Mouse (Mus musculus): ENCODE results near the gene Mrps15. TPM values are rescaled to one million over a fixed set of nuclear protein-coding genes. Genes with fewer than 3 reads are reported as not detected.

Gene Mrps15
- polyA plus RNA-seq, 1 experiment from 2014 or later, result 137 TPM

GRCm38 (mm10) chr4:126027980-126028379 is 18.7 kb upstream of the Mrps15 start:
- WGBS, result 89% methylated on average over 3 of the region's 3 CpGs
- Histone ChIP-seq H3K9ac (replicated peaks; ENCODE audit: low read depth, low read length) (no peak overlapping the region), H3K9me3 (ENCODE audit: control insufficient read depth, low read depth, low read length) (no peaks in the 10 kb centered on the region), H3K36me3 (ENCODE audit: control insufficient read depth, insufficient read depth, low read length) (no peaks in the 10 kb centered on the region), H3K4me2 (replicated peaks; ENCODE audit: low read depth, low read length) (no peak overlapping the region), H3K4me3 (ENCODE audit: low read depth, low read length) (no peak overlapping the region), H3K27ac (ENCODE audit: low read length) (no peak overlapping the region), H3K27me3 (ENCODE audit: control insufficient read depth, insufficient read depth, low read length) (no peaks in the 10 kb centered on the region), H3K4me1 (ENCODE audit: control insufficient read depth, insufficient read depth, low read length) (no peaks in the 10 kb centered on the region)
- ATAC-seq (ENCODE audit: insufficient number of reproducible peaks, insufficient read depth, low FRiP score, low read depth), result no peak

GRCm38 (mm10) chr4:126029042-126029441 is 17.7 kb upstream of the Mrps15 start:
- Histone ChIP-seq H3K4me1 (ENCODE audit: control insufficient read depth, insufficient read depth, low read length) (no peaks in the 10 kb centered on the region), H3K4me2 (replicated peaks; ENCODE audit: low read depth, low read length) (no peak overlapping the region), H3K27ac (ENCODE audit: low read length) (no peak overlapping the region), H3K9ac (replicated peaks; ENCODE audit: low read depth, low read length) (no peak overlapping the region), H3K4me3 (ENCODE audit: low read depth, low read length) (no peak overlapping the region), H3K27me3 (ENCODE audit: control insufficient read depth, insufficient read depth, low read length) (no peaks in the 10 kb centered on the region), H3K36me3 (ENCODE audit: control insufficient read depth, insufficient read depth, low read length) (no peaks in the 10 kb centered on the region), H3K9me3 (ENCODE audit: control insufficient read depth, low read depth, low read length) (no peaks in the 10 kb centered on the region)
- ATAC-seq (ENCODE audit: insufficient number of reproducible peaks, insufficient read depth, low FRiP score, low read depth), result no peak
- 57% methylated on average over 3 of the region's 3 CpGs for WGBS

GRCm38 (mm10) chr4:126030705-126031104 is 16.0 kb upstream of the Mrps15 start:
- 80% methylated on average over 5 of the region's 5 CpGs for WGBS
- Histone ChIP-seq H3K4me2 (replicated peaks; ENCODE audit: low read depth, low read length) (no peak overlapping the region), H3K27ac (ENCODE audit: low read length) (no peak overlapping the region), H3K9me3 (ENCODE audit: control insufficient read depth, low read depth, low read length) (no peaks in the 10 kb centered on the region), H3K36me3 (ENCODE audit: control insufficient read depth, insufficient read depth, low read length) (no peaks in the 10 kb centered on the region), H3K9ac (replicated peaks; ENCODE audit: low read depth, low read length) (no peak overlapping the region), H3K4me3 (ENCODE audit: low read depth, low read length) (no peak overlapping the region), H3K27me3 (ENCODE audit: control insufficient read depth, insufficient read depth, low read length) (no peaks in the 10 kb centered on the region), H3K4me1 (ENCODE audit: control insufficient read depth, insufficient read depth, low read length) (no peaks in the 10 kb centered on the region)
- no peak for ATAC-seq (ENCODE audit: insufficient number of reproducible peaks, insufficient read depth, low FRiP score, low read depth)

GRCm38 (mm10) chr4:126035413-126035812 is 11.3 kb upstream of the Mrps15 start:
- Histone ChIP-seq H3K4me1 (ENCODE audit: control insufficient read depth, insufficient read depth, low read length) (no peaks in the 10 kb centered on the region), H3K27ac (ENCODE audit: low read length) (no peak overlapping the region), H3K36me3 (ENCODE audit: control insufficient read depth, insufficient read depth, low read length) (no peaks in the 10 kb centered on the region), H3K4me3 (ENCODE audit: low read depth, low read length) (no peak overlapping the region), H3K4me2 (replicated peaks; ENCODE audit: low read depth, low read length) (no peak overlapping the region), H3K9me3 (ENCODE audit: control insufficient read depth, low read depth, low read length) (no peaks in the 10 kb centered on the region), H3K27me3 (ENCODE audit: control insufficient read depth, insufficient read depth, low read length) (no peaks in the 10 kb centered on the region), H3K9ac (replicated peaks; ENCODE audit: low read depth, low read length) (no peak overlapping the region)
- ATAC-seq (ENCODE audit: insufficient number of reproducible peaks, insufficient read depth, low FRiP score, low read depth), result no peak
- WGBS, result 71% methylated on average over 5 of the region's 5 CpGs

- no peak for ATAC-seq (ENCODE audit: insufficient number of reproducible peaks, insufficient read depth, low FRiP score, low read depth)
- peaks cover 31% of the 10 kb centered on the region for H3K36me3 ChIP-seq (ENCODE audit: control insufficient read depth, insufficient read depth, low read length)
- H3K27me3 ChIP-seq (ENCODE audit: control insufficient read depth, insufficient read depth, low read length), result no peaks in the 10 kb centered on the region
- H3K4me1 ChIP-seq (ENCODE audit: control insufficient read depth, insufficient read depth, low read length), result 0 out of 2 replicates have a peak, but pooled peaks cover 3% of the 10 kb centered on the region
- no peak overlapping the region for H3K4me3 ChIP-seq (ENCODE audit: low read depth, low read length)
- no peaks in the 10 kb centered on the region for H3K9me3 ChIP-seq (ENCODE audit: control insufficient read depth, low read depth, low read length)
- H3K9ac ChIP-seq (replicated peaks; ENCODE audit: low read depth, low read length), result no peak overlapping the region
- H3K27ac ChIP-seq (ENCODE audit: low read length), result no peak overlapping the region
- WGBS, result 85% methylated on average over 7 of the region's 7 CpGs
- no peak overlapping the region for H3K4me2 ChIP-seq (replicated peaks; ENCODE audit: low read depth, low read length)
These were observed 4.9 kb downstream of the Mrps15 start for GRCm38 (mm10) chr4:126051617-126052016.

- 0 out of 2 replicates have a peak, but pooled peaks cover 10% of the 10 kb centered on the region for H3K4me1 ChIP-seq (ENCODE audit: control insufficient read depth, insufficient read depth, low read length)
- H3K9me3 ChIP-seq (ENCODE audit: control insufficient read depth, low read depth, low read length), result no peaks in the 10 kb centered on the region
- peaks cover 12% of the 10 kb centered on the region; the same call in 1 of the 2 replicates for H3K36me3 ChIP-seq (ENCODE audit: control insufficient read depth, insufficient read depth, low read length)
- no peaks in the 10 kb centered on the region for H3K27me3 ChIP-seq (ENCODE audit: control insufficient read depth, insufficient read depth, low read length)
- H3K4me3 ChIP-seq (ENCODE audit: low read depth, low read length), result peak overlapping the region; percentile 51
- ATAC-seq (ENCODE audit: insufficient number of reproducible peaks, insufficient read depth, low FRiP score, low read depth), result no peak
- H3K4me2 ChIP-seq (replicated peaks; ENCODE audit: low read depth, low read length), result peak overlapping the region; percentile 60
- H3K27ac ChIP-seq (ENCODE audit: low read length), result no peak overlapping the region
- H3K9ac ChIP-seq (replicated peaks; ENCODE audit: low read depth, low read length), result peak overlapping the region; percentile 25; the same call in 1 of the 2 replicates
- WGBS, result 14% methylated on average over 19 of the region's 19 CpGs
These were observed 10.7 kb downstream of the Mrps15 start for GRCm38 (mm10) chr4:126057207-126058133.

- Histone ChIP-seq H3K4me1 (ENCODE audit: control insufficient read depth, insufficient read depth, low read length) (0 out of 2 replicates have a peak, but pooled peaks cover 10% of the 10 kb centered on the region), H3K4me2 (replicated peaks; ENCODE audit: low read depth, low read length) (peak within 1 kb of the TSS; percentile 60), H3K27ac (ENCODE audit: low read length) (no peak within 1 kb of the TSS), H3K9ac (replicated peaks; ENCODE audit: low read depth, low read length) (peak within 1 kb of the TSS; percentile 33), H3K27me3 (ENCODE audit: control insufficient read depth, insufficient read depth, low read length) (no peaks in the 10 kb centered on the region), H3K4me3 (ENCODE audit: low read depth, low read length) (peak within 1 kb of the TSS; percentile 51), H3K36me3 (ENCODE audit: control insufficient read depth, insufficient read depth, low read length) (peaks cover 12% of the 10 kb centered on the region; the same call in 1 of the 2 replicates), H3K9me3 (ENCODE audit: control insufficient read depth, low read depth, low read length) (no peaks in the 10 kb centered on the region)
- WGBS, result under 1% methylated on average over 57 of the region's 57 CpGs
- ATAC-seq (ENCODE audit: insufficient number of reproducible peaks, insufficient read depth, low FRiP score, low read depth), result peak; percentile 99
These were observed 11.6 kb downstream of the Mrps15 start, which contains the start of gene Oscp1 for GRCm38 (mm10) chr4:126058134-126058996. Oscp1 (plus strand) TSS chr4:126058565.

GRCm38 (mm10) chr4:126058997-126059362 is 12.3 kb downstream of the Mrps15 start:
- Histone ChIP-seq H3K27me3 (ENCODE audit: control insufficient read depth, insufficient read depth, low read length) (no peaks in the 10 kb centered on the region), H3K36me3 (ENCODE audit: control insufficient read depth, insufficient read depth, low read length) (peaks cover 9% of the 10 kb centered on the region; the same call in 1 of the 2 replicates), H3K9ac (replicated peaks; ENCODE audit: low read depth, low read length) (peak overlapping the region; percentile 33), H3K4me1 (ENCODE audit: control insufficient read depth, insufficient read depth, low read length) (0 out of 2 replicates have a peak, but pooled peaks cover 10% of the 10 kb centered on the region), H3K4me3 (ENCODE audit: low read depth, low read length) (peak overlapping the region; percentile 51), H3K9me3 (ENCODE audit: control insufficient read depth, low read depth, low read length) (no peaks in the 10 kb centered on the region), H3K4me2 (replicated peaks; ENCODE audit: low read depth, low read length) (peak overlapping the region; percentile 60), H3K27ac (ENCODE audit: low read length) (no peak overlapping the region)
- WGBS, result 43% methylated on average over 9 of the region's 9 CpGs
- ATAC-seq (ENCODE audit: insufficient number of reproducible peaks, insufficient read depth, low FRiP score, low read depth), result no peak

All from stomach, embryonic 14.5 days (tissue).